Mouse (Mus musculus): ENCODE results near the gene Nemp1.

Nemp1 gene

GRCm38 (mm10) chr10:127674046-127674655, 7.5 kb downstream of the Nemp1 start:
- DNase-seq (ENCODE audit: low spot score in 2 of 2): no peak

DNA sequence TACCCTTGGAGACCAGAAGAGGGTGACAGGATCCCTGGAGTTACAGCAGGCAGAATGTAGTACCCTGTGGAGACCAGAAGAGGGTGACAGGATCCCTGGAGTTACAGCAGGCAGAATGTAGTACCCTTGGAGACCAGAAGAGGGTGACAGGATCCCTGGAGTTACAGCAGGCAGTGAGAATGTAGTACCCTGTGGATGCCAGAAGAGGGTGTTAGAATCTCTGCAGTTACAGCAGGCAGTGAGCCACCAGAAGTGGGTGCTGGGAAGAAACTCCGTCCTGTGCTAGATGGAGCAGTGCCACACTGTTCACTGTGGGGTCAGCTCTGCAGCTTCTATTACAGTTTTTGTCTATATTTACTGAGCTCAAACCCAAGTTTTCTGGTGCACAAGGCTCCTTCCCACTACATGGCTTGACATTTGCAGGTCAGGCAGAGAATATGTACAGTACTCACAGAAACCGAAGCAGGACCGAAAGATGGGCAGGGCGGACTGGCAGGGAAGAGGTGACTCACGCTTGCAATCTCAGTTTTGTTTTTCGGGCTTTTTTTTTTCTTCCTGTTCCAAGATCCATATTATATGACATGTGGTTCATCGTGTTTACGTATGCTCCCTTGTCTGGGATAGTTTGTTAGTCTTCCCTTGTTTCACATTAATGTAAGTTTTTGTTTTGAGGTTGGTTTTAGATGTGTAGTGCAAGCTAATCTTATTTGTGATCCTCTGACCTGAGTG, 8.3 kb downstream of the Nemp1 start:
- DNase-seq (ENCODE audit: low spot score in 2 of 2): peak; percentile 53 to 82

DNA sequence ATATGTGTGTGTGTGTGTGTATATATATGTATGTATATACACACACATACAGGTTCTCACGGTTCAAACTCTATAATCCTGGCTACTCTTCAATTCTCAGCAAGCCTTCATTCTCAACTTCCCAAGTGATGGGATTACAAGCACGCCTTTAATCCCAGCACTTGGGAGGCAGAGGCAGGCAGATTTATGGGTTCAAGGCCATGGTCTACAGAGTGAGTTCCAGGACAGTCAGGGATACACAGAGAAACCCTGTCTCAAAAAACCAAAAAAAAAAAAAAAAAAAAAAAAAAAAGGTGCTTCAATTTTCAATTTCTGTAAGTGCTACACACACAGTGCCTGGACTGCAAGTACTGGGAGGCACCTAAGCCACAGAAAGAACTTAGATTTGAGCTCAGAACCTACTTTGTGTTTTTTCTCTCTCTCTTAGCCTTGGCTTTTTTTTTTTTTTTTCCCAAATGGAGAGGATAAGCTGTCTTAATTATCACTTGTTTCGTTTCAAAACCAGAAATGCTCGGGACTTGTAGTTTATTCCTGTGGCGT, 9.2 kb downstream of the Nemp1 start:
- DNase-seq (ENCODE audit: low spot score in 2 of 2): no peak

- DNase-seq (ENCODE audit: low spot score in 2 of 2): peak; percentile 72 to 94
Observed at GRCm38 (mm10) chr10:127676691-127677548, 10.2 kb downstream of the Nemp1 start.

DNA sequence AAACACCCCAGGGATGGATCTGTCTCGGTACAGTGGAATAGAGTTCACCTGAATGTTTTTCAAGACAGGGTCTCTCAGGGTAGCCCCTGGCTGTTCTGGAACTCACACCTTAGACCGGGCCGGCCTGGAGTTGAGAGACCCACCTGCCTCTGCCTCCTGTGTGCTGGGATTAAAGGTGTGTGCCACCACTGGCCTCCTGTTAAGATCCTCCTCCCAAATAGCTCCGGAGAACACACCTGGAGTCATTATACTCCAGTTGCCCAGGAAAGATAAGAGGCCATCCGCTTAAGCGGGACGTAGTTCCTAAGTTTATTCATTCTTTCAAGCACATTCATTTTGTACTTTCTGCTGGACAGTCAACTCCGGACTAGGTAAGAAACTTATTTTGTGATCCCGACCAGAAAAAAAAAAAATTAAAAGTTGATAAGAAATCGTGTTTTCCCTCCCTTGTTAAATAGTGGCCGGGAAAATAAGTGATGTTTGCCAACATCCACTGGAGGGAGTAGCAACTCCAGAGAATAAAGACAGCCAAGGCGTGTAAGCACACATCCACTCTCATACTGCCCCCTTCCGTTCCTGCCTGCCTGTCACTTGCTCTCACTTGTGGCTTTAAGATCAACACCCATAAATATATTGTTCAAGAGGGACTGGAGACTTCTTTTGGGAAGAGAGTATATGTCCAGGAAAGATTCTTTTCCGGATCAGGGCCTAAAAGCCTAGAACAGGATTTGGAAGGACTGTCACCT, 11.1 kb downstream of the Nemp1 start:
- DNase-seq (ENCODE audit: low spot score in 2 of 2): peak in 1 of 2 experiments; percentile 68

DNA sequence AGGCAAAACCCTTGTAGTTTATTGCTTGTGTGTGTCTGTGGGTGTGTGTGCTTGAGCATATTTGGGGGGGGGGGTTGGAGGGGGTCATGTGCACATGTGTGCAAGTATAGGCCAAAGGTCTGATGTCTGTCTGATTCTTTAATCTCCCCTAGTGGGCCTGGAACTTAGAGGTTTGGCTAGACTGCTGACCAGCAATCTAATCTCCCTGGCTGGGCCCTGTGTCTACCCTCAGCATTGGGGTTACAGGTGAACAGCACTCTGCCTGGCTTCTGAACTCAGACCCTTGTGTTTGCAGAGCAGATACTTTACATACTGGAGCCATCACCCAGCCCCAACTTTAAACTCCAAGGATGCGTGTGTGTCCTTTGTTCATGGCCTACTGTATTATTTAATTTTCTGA, 12.5 kb downstream of the Nemp1 start:
- no peak for DNase-seq (ENCODE audit: low spot score in 2 of 2)

DNA sequence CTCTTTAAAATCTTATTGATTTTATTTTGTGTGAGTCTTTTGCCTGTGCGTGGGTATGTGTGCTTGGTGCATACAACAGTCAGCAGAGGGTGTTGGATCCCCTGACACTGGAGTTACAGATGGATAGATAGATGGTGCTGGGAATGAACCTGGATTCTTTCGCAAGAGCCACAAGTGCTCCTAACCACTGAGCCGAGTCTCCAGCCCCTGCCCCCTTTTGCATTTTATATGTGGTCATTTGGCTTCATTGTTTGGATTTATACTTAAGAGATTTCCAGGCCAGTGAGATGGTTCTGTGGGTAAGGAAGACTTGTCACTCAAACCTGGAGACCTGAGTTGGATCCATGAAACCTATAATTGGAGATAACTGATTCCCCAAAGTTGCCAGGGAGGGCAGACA, 13.2 kb downstream of the Nemp1 start:
- no peak for DNase-seq (ENCODE audit: low spot score in 2 of 2)

DNA sequence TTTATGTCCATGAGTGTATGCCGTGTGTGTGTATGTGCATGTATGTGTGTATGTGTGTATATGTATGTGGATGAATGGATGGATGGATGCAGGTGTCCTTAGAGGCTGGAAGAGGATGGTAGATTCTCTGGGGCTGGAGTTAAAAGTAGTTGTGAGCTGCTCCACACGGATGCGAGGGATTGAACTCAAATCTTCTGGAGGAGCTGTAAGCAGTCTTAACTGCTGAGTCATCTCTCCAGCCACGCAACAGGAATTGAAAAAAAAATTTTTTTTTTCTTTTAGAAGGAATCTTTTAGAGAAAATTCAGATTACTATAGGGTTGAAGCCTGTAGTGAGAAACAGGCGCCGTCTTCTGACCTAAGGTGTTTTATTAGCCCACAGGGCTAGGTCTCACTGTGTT, 16.2 kb downstream of the Nemp1 start:
- no peak for DNase-seq (ENCODE audit: low spot score in 2 of 2)

GRCm38 (mm10) chr10:127691053-127691452, 24.4 kb downstream of the Nemp1 start:
- no peak for DNase-seq (ENCODE audit: low spot score in 2 of 2)

GRCm38 (mm10) chr10:127694636-127695035, 27.9 kb downstream of the Nemp1 start:
- DNase-seq (ENCODE audit: low spot score in 2 of 2): no peak

DNA sequence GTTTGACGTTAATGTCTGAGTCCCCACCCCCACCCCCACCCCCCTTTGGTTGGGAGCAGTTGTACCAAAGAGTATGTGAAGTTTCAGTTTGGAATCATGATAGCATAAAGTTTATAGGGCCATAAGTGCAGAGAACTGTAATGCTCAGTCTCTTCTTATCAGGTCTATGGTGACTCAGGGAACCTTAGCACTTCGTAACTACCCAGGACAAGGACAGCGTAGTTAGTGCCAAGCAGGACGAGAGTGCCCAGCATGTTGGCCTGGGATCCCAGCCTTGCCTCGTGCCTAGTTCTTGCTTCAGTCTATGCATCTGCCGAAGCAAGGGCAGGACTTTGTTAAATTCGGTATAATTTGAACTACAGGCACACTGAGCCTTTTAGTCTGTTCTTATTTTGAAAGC, 29.1 kb downstream of the Nemp1 start:
- no peak for DNase-seq (ENCODE audit: low spot score in 2 of 2)

GRCm38 (mm10) chr10:127698966-127699365, 32.3 kb downstream of the Nemp1 start:
- no peak for DNase-seq (ENCODE audit: low spot score in 2 of 2)

GRCm38 (mm10) chr10:127703299-127703698, 36.6 kb downstream of the Nemp1 start:
- DNase-seq (ENCODE audit: low spot score in 2 of 2): no peak

DNA sequence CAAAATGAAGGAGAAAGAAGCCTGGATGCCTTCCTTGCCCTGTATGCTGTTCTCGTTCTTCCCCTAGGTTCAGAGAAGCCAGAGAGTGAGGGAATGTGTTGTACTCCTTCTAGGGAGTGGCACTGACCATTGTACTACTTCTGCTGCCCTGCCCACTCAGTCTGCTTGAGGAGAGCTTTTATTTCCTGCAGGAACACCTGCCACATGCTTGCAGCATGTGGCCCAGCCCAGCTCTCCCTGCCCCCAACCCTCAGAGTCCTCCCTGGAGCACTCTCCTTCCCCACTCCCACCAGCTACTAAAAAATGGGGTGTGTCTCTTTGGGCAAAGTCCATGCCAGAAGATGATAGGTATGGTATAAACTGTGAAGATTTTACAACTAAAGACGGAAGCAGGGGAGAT, 37.6 kb downstream of the Nemp1 start:
- no peak for DNase-seq (ENCODE audit: low spot score in 2 of 2)

DNA sequence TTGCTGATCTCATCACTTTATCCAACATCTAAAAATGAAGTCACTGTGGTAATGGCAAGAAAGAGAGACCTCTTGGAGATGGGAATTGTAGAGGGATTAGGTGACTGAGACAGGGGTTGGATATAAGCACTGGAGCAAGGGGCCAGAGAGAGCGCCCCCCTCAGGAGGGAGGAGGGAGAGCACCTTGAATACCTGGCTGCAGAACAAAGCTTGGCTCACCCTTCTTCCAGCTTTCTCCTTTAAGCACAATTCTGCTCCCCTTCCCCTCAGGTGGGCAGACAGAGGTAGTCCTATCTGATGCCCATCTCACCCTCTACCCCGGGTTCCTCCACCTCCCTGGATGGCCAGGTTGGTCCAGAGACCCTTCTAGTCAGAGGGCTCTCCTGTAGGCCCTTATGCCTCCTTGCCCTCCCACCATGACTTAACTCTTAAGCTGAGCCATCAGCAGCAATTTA, 38.1 kb downstream of the Nemp1 start, which contains the start of gene Myo1a:
Myo1a (plus strand) TSS at position 405 of the 455 bp plus-strand sequence.
- DNase-seq (ENCODE audit: low spot score in 2 of 2): no peak

GRCm38 (mm10) chr10:127705783-127706182, 39.1 kb downstream of the Nemp1 start:
- no peak for DNase-seq (ENCODE audit: low spot score in 2 of 2)

- DNase-seq (ENCODE audit: low spot score in 2 of 2): no peak
Observed at GRCm38 (mm10) chr10:127707721-127708120, 41.0 kb downstream of the Nemp1 start.

DNA sequence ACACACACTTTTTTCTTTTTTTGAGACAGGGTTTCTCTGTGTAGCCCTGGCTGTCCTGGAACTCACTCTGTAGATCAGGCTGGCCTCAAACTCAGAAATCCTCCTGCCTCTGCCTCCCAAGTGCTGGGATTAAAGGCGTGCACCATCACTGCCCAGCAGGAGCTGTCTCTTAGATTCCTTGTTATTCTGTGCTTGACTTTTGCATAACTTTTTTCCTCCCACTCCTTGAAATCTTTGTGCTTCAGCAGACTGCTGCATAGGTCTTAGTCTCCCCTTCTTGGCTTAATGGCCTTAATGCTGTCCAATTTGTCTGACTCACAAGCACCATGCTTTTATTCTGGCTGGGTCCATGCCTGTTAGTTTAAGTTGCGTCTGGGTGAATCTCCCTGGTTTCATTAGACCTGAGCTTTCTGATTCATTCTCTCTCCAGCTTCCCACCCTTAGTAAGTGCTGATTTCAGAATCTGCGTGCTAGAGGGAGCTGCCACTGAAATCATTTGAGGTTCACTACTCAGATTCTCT, 42.2 kb downstream of the Nemp1 start:
- DNase-seq (ENCODE audit: low spot score in 2 of 2): no peak

- no peak for DNase-seq (ENCODE audit: low spot score in 2 of 2)
Observed at GRCm38 (mm10) chr10:127710331-127710730, 43.6 kb downstream of the Nemp1 start.

DNA sequence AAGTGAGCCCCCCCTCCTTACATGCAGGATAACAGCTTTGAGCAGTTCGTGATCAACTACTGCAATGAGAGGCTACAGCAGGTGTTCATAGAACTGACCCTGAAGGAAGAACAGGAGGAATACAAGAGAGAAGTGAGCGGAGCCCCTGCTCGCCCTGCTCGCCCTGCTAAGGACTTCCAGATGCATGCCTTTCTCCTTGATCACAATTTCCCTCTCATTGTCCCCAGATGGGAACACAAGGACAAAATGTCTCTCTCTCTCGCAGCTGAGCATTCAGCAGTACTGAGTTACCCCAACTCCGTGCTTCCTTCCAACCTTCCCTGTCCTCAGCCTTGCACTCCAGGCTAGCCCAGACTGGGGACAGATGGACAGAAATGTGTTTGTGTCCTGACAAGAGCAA, 46.0 kb downstream of the Nemp1 start:
- DNase-seq (ENCODE audit: low spot score in 2 of 2): no peak

Data from cerebellum, postnatal 4 days (tissue).